Mouse (Mus musculus) E14TG2a.4 (cell line): ENCODE data around the gene Zfp513.
"Not testable (repeated sequence)": the region's sequence is repeated elsewhere in the genome, so short reads cannot be mapped to it uniquely, and the experiment has no call there.

Experiments used
- H3K27me3 ChIP-seq: 2 replicates; pipeline ENCODE4 v1.6.1; 2014; ENCODE audit warnings: low read length, control low read depth; ENCODE audit not compliant: insufficient read depth
- H3K36me3 ChIP-seq: 2 replicates; pipeline ENCODE4 v1.6.1; 2014; ENCODE audit warnings: low read length, control low read depth; ENCODE audit not compliant: insufficient read depth
- H3K4me1 ChIP-seq: replicated peaks from 2 replicates; pipeline ENCODE4 v1.6.1; 2014; ENCODE audit warnings: low read depth, low read length, control low read depth
- H3K4me3 ChIP-seq: replicated peaks from 2 replicates; pipeline ENCODE4 v1.5.1; 2014; ENCODE audit warnings: mild to moderate bottlenecking, low read length
- H3K9me3 ChIP-seq: 2 replicates; pipeline ENCODE4 v1.6.1; 2014; ENCODE audit warnings: low read length, control low read depth
- CTCF ChIP-seq: conservative IDR thresholded peaks from 2 replicates; pipeline ENCODE4 v1.5.1; 2014; ENCODE audit warnings: low read length
- NANOG ChIP-seq: IDR thresholded peaks from 2 replicates; pipeline ENCODE4 v1.6.1; 2014; ENCODE audit warnings: borderline replicate concordance, low read length, mixed read lengths
- POU5F1 ChIP-seq: IDR thresholded peaks from 2 replicates; pipeline ENCODE4 v1.6.1; 2014; ENCODE audit warnings: low read length, borderline replicate concordance

The Zfp513 gene

GRCm38 (mm10) chr5:31222696-31223095, 20.6 kb upstream of the Zfp513 start:
- no peak overlapping the region for H3K4me3 ChIP-seq
- no peaks in the 10 kb centered on the region for H3K9me3 ChIP-seq
- H3K4me1 ChIP-seq = peaks cover 22% of the 10 kb centered on the region
- no peaks in the 10 kb centered on the region for H3K36me3 ChIP-seq
- H3K27me3 ChIP-seq = peaks cover 2% of the 10 kb centered on the region; the same call in 1 of the 2 replicates
- no peak for TF ChIP-seq POU5F1
- TF ChIP-seq CTCF = no peak
- TF ChIP-seq NANOG = no peak

GRCm38 (mm10) chr5:31221304-31221945, 19.3 kb upstream of the Zfp513 start:
- TF ChIP-seq NANOG (no peak), CTCF (peak; percentile 32; the same call in 1 of the 2 replicates), POU5F1 (no peak)
- Histone ChIP-seq H3K36me3 (0 out of 2 replicates have a peak, but pooled peaks cover 2% of the 10 kb centered on the region), H3K4me3 (peak overlapping the region; percentile 100), H3K27me3 (no peaks in the 10 kb centered on the region), H3K9me3 (no peaks in the 10 kb centered on the region), H3K4me1 (peaks cover 27% of the 10 kb centered on the region)

- Histone ChIP-seq H3K4me3 (peak within 1 kb of the TSS; percentile 100), H3K36me3 (peaks cover 9% of the 10 kb centered on the region; the same call in 1 of the 2 replicates), H3K27me3 (no peaks in the 10 kb centered on the region), H3K9me3 (no peaks in the 10 kb centered on the region), H3K4me1 (peaks cover 31% of the 10 kb centered on the region)
- TF ChIP-seq CTCF = no peak
- TF ChIP-seq NANOG = no peak
- no peak for TF ChIP-seq POU5F1
These were observed 18.6 kb upstream of the Zfp513 start, which contains the start of gene Ppm1g for GRCm38 (mm10) chr5:31220448-31221303. TSS of gene Ppm1g (minus strand) at chr5:31220687.

GRCm38 (mm10) chr5:31219911-31220447, 17.9 kb upstream of the Zfp513 start:
- no peak for TF ChIP-seq POU5F1
- H3K4me1 ChIP-seq = peaks cover 35% of the 10 kb centered on the region
- peaks cover 13% of the 10 kb centered on the region; the same call in 1 of the 2 replicates for H3K36me3 ChIP-seq
- H3K4me3 ChIP-seq = peak overlapping the region; percentile 100
- no peaks in the 10 kb centered on the region for H3K9me3 ChIP-seq
- no peaks in the 10 kb centered on the region for H3K27me3 ChIP-seq

GRCm38 (mm10) chr5:31219474-31219873, 17.4 kb upstream of the Zfp513 start:
- peaks cover 14% of the 10 kb centered on the region; the same call in 1 of the 2 replicates for H3K36me3 ChIP-seq
- H3K9me3 ChIP-seq = no peaks in the 10 kb centered on the region
- no peaks in the 10 kb centered on the region for H3K27me3 ChIP-seq
- H3K4me1 ChIP-seq = peaks cover 39% of the 10 kb centered on the region
- TF ChIP-seq POU5F1 (no peak), NANOG (no peak)
- peak overlapping the region; percentile 100 for H3K4me3 ChIP-seq

- peaks cover 14% of the 10 kb centered on the region; the same call in 1 of the 2 replicates for H3K36me3 ChIP-seq
- peak overlapping the region; percentile 100 for H3K4me3 ChIP-seq
- H3K27me3 ChIP-seq = no peaks in the 10 kb centered on the region
- H3K4me1 ChIP-seq = peaks cover 39% of the 10 kb centered on the region
- no peaks in the 10 kb centered on the region for H3K9me3 ChIP-seq
- TF ChIP-seq CTCF (peak; percentile 36; the same call in 1 of the 2 replicates), NANOG (no peak)
These were observed 17.0 kb upstream of the Zfp513 start for GRCm38 (mm10) chr5:31219070-31219469.

GRCm38 (mm10) chr5:31218294-31218693, 16.2 kb upstream of the Zfp513 start:
- Histone ChIP-seq H3K9me3 (no peaks in the 10 kb centered on the region), H3K4me1 (peaks cover 39% of the 10 kb centered on the region), H3K27me3 (no peaks in the 10 kb centered on the region), H3K4me3 (no peak overlapping the region), H3K36me3 (peaks cover 14% of the 10 kb centered on the region; the same call in 1 of the 2 replicates)
- TF ChIP-seq NANOG (no peak), POU5F1 (no peak), CTCF (no peak)

- Histone ChIP-seq H3K4me1 (peaks cover 48% of the 10 kb centered on the region), H3K36me3 (peaks cover 14% of the 10 kb centered on the region)
- not testable (repeated sequence) for H3K9me3 ChIP-seq, H3K27me3 ChIP-seq, H3K4me3 ChIP-seq
These were observed 14.5 kb upstream of the Zfp513 start for GRCm38 (mm10) chr5:31216554-31216953.
